Mouse (Mus musculus) heart, embryonic 11.5 days (tissue): ENCODE results near the gene Gm20521. TPM values are rescaled to one million over a fixed set of nuclear protein-coding genes. Genes with fewer than 3 reads are reported as not detected.
"Not testable (repeated sequence)": the region's sequence is repeated elsewhere in the genome, so short reads cannot be mapped to it uniquely, and the experiment has no call there.

ENCODE experiments used
- ATAC-seq: fragments of 200-750 bp; cut with Nextera tagmentation; replicated peaks from 2 replicates; pipeline ENCODE4 v1.8.0; 2017; ENCODE audit warnings: moderate library complexity; ENCODE audit not compliant: insufficient number of reproducible peaks, low FRiP score, low TSS enrichment
- H3K27ac ChIP-seq: fragments of 300-500 bp; sonication (generic); 2 replicates; pipeline ENCODE4 v1.5.1; 2014; ENCODE audit warnings: mild to moderate bottlenecking, low read depth, low read length
- H3K27me3 ChIP-seq: fragments of 300-500 bp; sonication (generic); 2 replicates; pipeline ENCODE4 v1.6.1; 2014; ENCODE audit warnings: mild to moderate bottlenecking, low read length, mixed read lengths; ENCODE audit not compliant: control insufficient read depth, insufficient read depth
- H3K36me3 ChIP-seq: fragments of 300-500 bp; sonication (generic); 2 replicates; pipeline ENCODE4 v1.6.1; 2014; ENCODE audit warnings: mild to moderate bottlenecking, low read length, moderate library complexity, mixed read lengths; ENCODE audit not compliant: control insufficient read depth, insufficient read depth
- H3K4me1 ChIP-seq: fragments of 300-500 bp; sonication (generic); 2 replicates; pipeline ENCODE4 v1.6.1; 2014; ENCODE audit warnings: low read length; ENCODE audit not compliant: control insufficient read depth, insufficient read depth
- H3K4me2 ChIP-seq: fragments of 300-500 bp; sonication (generic); 2 replicates; pipeline ENCODE4 v1.6.1; 2014; ENCODE audit warnings: mild to moderate bottlenecking, moderate library complexity
- H3K4me3 ChIP-seq: fragments of 300-500 bp; sonication (generic); 2 replicates; pipeline ENCODE4 v1.5.1; 2014; ENCODE audit warnings: low read depth, low read length
- H3K9ac ChIP-seq: fragments of 300-500 bp; sonication (generic); 2 replicates; pipeline ENCODE4 v1.6.1; 2014; ENCODE audit warnings: mild to moderate bottlenecking, low read depth, low read length, moderate library complexity
- H3K9me3 ChIP-seq: fragments of 300-500 bp; sonication (generic); replicated peaks from 2 replicates; pipeline ENCODE4 v1.6.1; 2016; ENCODE audit warnings: low read length; ENCODE audit not compliant: control insufficient read depth
- WGBS: fragments of 180-500 bp; shearing (Covaris S2); extraction: QIAGEN DNeasy Blood & Tissue Kit; methylation state at CpG from one replicate; pipeline ENCODE4 v1.1.7; 2014; ENCODE audit not compliant: insufficient replicate concordance; 5-methylcytosine and 5-hydroxymethylcytosine counted together
- polyA plus RNA-seq: library from polyadenylated mRNA; unstranded; fragments of >200 nt; fragmentation: Nextera tagmentation; extraction: Ambion mirVana; gene quantifications from 2 replicates; pipeline ENCODE4 v1.2.1, GENCODE M21; 2014

The Gm20521 gene
- polyA plus RNA-seq, 1 experiment from 2014 or later = 0.31 TPM

DNA sequence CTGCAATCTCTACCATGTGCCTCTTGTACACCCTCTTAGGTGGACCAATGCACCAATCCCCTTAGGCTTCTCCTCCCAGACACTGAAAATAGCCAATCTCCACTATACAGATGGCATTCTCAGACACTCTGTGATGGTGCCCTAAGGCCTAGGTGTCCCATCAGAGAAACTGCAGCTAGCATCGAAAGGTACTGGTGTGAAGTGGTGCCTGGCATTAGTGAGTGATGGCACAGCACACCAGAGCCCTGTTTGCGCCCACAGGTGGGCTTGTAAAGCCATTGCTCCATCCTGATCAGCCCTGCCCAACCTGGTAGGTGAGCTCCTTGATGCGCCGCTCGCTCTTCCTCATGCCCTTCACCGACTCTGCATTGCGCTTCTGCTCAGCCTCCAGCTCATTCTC lies 60.7 kb downstream of the Gm20521 start:
- Histone ChIP-seq H3K9me3 (no peaks in the 10 kb centered on the region), H3K4me2 (no peak overlapping the region), H3K36me3 (0 out of 2 replicates have a peak, but pooled peaks cover 5% of the 10 kb centered on the region), H3K4me1 (peaks cover under 1% of the 10 kb centered on the region; the same call in 1 of the 2 replicates), H3K4me3 (no peak overlapping the region), H3K27ac (no peak overlapping the region), H3K27me3 (no peaks in the 10 kb centered on the region; the same call in 1 of the 2 replicates), H3K9ac (no peak overlapping the region)
- WGBS = 87% methylated on average over 7 of the region's 7 CpGs
- no peak for ATAC-seq

GRCm38 (mm10) chr14:54944939-54945338 lies 61.7 kb downstream of the Gm20521 start:
- Histone ChIP-seq H3K27me3 (no peaks in the 10 kb centered on the region; the same call in 1 of the 2 replicates), H3K9me3 (no peaks in the 10 kb centered on the region), H3K4me3 (no peak overlapping the region), H3K9ac (no peak overlapping the region), H3K4me2 (no peak overlapping the region), H3K36me3 (0 out of 2 replicates have a peak, but pooled peaks cover 9% of the 10 kb centered on the region), H3K27ac (no peak overlapping the region), H3K4me1 (peaks cover 4% of the 10 kb centered on the region; the same call in 1 of the 2 replicates)
- ATAC-seq = no peak
- WGBS = 63% methylated on average over 2 of the region's 2 CpGs

- Histone ChIP-seq H3K27me3 (no peaks in the 10 kb centered on the region; the same call in 1 of the 2 replicates), H3K9me3 (no peaks in the 10 kb centered on the region), H3K9ac (no peak overlapping the region), H3K4me1 (peaks cover 4% of the 10 kb centered on the region; the same call in 1 of the 2 replicates), H3K36me3 (0 out of 2 replicates have a peak, but pooled peaks cover 9% of the 10 kb centered on the region), H3K4me3 (no peak overlapping the region), H3K27ac (no peak overlapping the region), H3K4me2 (no peak overlapping the region)
- WGBS = 46% methylated on average over 19 of the region's 19 CpGs
- ATAC-seq = no peak
These were observed 62.9 kb downstream of the Gm20521 start for GRCm38 (mm10) chr14:54945975-54946704.

- not testable (repeated sequence) for H3K4me1 ChIP-seq, H3K27ac ChIP-seq, H3K27me3 ChIP-seq, H3K9me3 ChIP-seq, H3K9ac ChIP-seq, H3K4me2 ChIP-seq, ATAC-seq, H3K36me3 ChIP-seq, H3K4me3 ChIP-seq
- 77% methylated on average over 10 of the region's 11 CpGs for WGBS
These were observed 63.8 kb downstream of the Gm20521 start for GRCm38 (mm10) chr14:54947008-54947407.

Other genes with a start within 250 kb of the Gm20521 start
- not detected in 2 replicates for gene Gm17606, start 242.5 kb upstream of the Gm20521 start, polyA plus RNA-seq
- gene Cdh24, start 242.1 kb upstream of the Gm20521 start, polyA plus RNA-seq = 2.9 and 3.1 TPM in 2 replicates
- gene 1700123O20Rik, start 197.2 kb upstream of the Gm20521 start, polyA plus RNA-seq = 56.7 and 60.8 TPM in 2 replicates
- 72.1 and 96.8 TPM in 2 replicates for gene Acin1, start 196.5 kb upstream of the Gm20521 start, polyA plus RNA-seq
- gene Gm29776, start 184.6 kb upstream of the Gm20521 start, polyA plus RNA-seq = 0.15 and 0.36 TPM in 2 replicates
- gene Cebpe, start 171.3 kb upstream of the Gm20521 start, polyA plus RNA-seq = not detected in 2 replicates
- gene Slc7a8, start 101.5 kb upstream of the Gm20521 start, polyA plus RNA-seq = 4.8 and 5.6 TPM in 2 replicates
- not detected in 2 replicates for gene Rnf212b, start 69.3 kb upstream of the Gm20521 start, polyA plus RNA-seq
- 6.5 and 6.7 TPM in 2 replicates for gene Homez, start 12.5 kb upstream of the Gm20521 start, polyA plus RNA-seq
- gene Ppp1r3e, start 5.9 kb upstream of the Gm20521 start, polyA plus RNA-seq = 0.94 and 1.8 TPM in 2 replicates
- gene Bcl2l2, start 64 bp upstream of the Gm20521 start, polyA plus RNA-seq = 3.3 TPM in 2 replicates
- 89.5 and 99.0 TPM in 2 replicates for gene Pabpn1, start 9.1 kb downstream of the Gm20521 start, polyA plus RNA-seq
- gene Slc22a17, start 29.7 kb downstream of the Gm20521 start, polyA plus RNA-seq = 26.0 and 28.7 TPM in 2 replicates
- 11.0 and 12.7 TPM in 2 replicates for gene Efs, start 42.7 kb downstream of the Gm20521 start, polyA plus RNA-seq
- not detected in 2 replicates for gene Il25, start 49.3 kb downstream of the Gm20521 start, polyA plus RNA-seq
- gene Cmtm5, start 52.8 kb downstream of the Gm20521 start, polyA plus RNA-seq = 0.49 and 0.90 TPM in 2 replicates
- 2,306 and 2,903 TPM in 2 replicates for gene Myh6, start 83.5 kb downstream of the Gm20521 start, polyA plus RNA-seq
- gene Gm17428, start 93.5 kb downstream of the Gm20521 start, polyA plus RNA-seq = not detected in 2 replicates
- 3,446 and 4,122 TPM in 2 replicates for gene Myh7, start 111.2 kb downstream of the Gm20521 start, polyA plus RNA-seq
- 60.3 and 62.1 TPM in 2 replicates for gene Ngdn, start 132.0 kb downstream of the Gm20521 start, polyA plus RNA-seq
- gene Zfhx2, start 208.9 kb downstream of the Gm20521 start, polyA plus RNA-seq = 2.9 and 3.1 TPM in 2 replicates
- gene Thtpa, start 211.3 kb downstream of the Gm20521 start, polyA plus RNA-seq = 12.4 and 15.1 TPM in 2 replicates
- gene Ap1g2, start 223.2 kb downstream of the Gm20521 start, polyA plus RNA-seq = 9.1 and 11.4 TPM in 2 replicates
- 0.31 and 0.59 TPM in 2 replicates for gene Jph4, start 233.5 kb downstream of the Gm20521 start, polyA plus RNA-seq